Mouse (Mus musculus): ENCODE data around the gene Misp.

DNA sequence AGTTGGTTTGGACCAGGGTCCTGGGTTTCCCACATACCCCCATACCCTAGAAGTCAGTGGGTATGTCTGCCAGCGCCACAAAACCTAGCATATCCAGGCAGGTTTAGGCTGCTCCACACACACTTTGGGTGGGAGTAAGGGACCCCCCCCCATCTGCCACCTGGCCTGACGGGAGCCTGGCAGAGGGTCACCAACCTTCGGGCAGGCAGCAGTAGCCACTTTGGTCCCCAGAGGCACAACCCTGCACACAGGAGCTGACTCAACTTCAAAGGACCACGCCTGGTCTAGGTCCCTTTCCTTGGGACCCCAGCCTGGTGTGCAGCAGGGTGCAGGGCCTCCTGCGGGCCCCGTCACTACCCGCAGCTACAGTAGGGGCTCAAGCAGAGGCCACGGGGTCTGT lies 512 bp upstream of the Misp start:
- TF ChIP-seq POLR2A (IDR thresholded peaks at IDR 0.05; ENCODE audit: low read depth, low read length) (no peak), CTCF (IDR thresholded peaks at IDR 0.05; ENCODE audit: borderline replicate concordance, insufficient read depth, low read length) (no peak)

All from embryonic fibroblast, embryonic 13.5 days (primary cell).